Mouse (Mus musculus): ENCODE results near the gene Pex3.

The Pex3 gene

GRCm38 (mm10) chr10:13552646-13553497, at the start of gene Pex3, which contains the start of gene Adat2:
Gene Pex3, minus strand, starts transcription at chr10:13553142.
Gene Adat2, plus strand, starts transcription at chr10:13552894.
- peak; percentile 93 for DNase-seq

GRCm38 (mm10) chr10:13600926-13601325, 48.0 kb upstream of the Pex3 start:
- no peak for DNase-seq

GRCm38 (mm10) chr10:13597491-13597890, 44.5 kb upstream of the Pex3 start:
- no peak for DNase-seq

GRCm38 (mm10) chr10:13596866-13597265, 43.9 kb upstream of the Pex3 start:
- DNase-seq: no peak

- DNase-seq: peak; percentile 15
Measured at GRCm38 (mm10) chr10:13596073-13596472, 43.1 kb upstream of the Pex3 start.

GRCm38 (mm10) chr10:13593529-13593928, 40.6 kb upstream of the Pex3 start:
- no peak for DNase-seq

GRCm38 (mm10) chr10:13592196-13592595, 39.3 kb upstream of the Pex3 start:
- DNase-seq: no peak

GRCm38 (mm10) chr10:13587914-13588313, 35.0 kb upstream of the Pex3 start:
- DNase-seq: no peak

- DNase-seq: no peak
Measured at GRCm38 (mm10) chr10:13577123-13577522, 24.2 kb upstream of the Pex3 start.

- DNase-seq: no peak
Measured at GRCm38 (mm10) chr10:13572410-13572809, 19.5 kb upstream of the Pex3 start.

GRCm38 (mm10) chr10:13572003-13572402, 19.1 kb upstream of the Pex3 start:
- DNase-seq: no peak

- DNase-seq: no peak
Measured at GRCm38 (mm10) chr10:13570697-13571538, 18.0 kb upstream of the Pex3 start.

- peak; percentile 30 for DNase-seq
Measured at GRCm38 (mm10) chr10:13569818-13570217, 16.9 kb upstream of the Pex3 start.

GRCm38 (mm10) chr10:13566393-13566792, 13.5 kb upstream of the Pex3 start:
- DNase-seq: no peak

GRCm38 (mm10) chr10:13565080-13565448, 12.1 kb upstream of the Pex3 start:
- DNase-seq: no peak

GRCm38 (mm10) chr10:13564364-13565079, 11.6 kb upstream of the Pex3 start:
- peak; percentile 84 for DNase-seq

- DNase-seq: no peak
Measured at GRCm38 (mm10) chr10:13560014-13560674, 7.2 kb upstream of the Pex3 start.

- no peak for DNase-seq
Measured at GRCm38 (mm10) chr10:13554316-13554715, 1.4 kb upstream of the Pex3 start.

- no peak for DNase-seq
Measured at GRCm38 (mm10) chr10:13553498-13553985, 600 bp upstream of the Pex3 start.

GRCm38 (mm10) chr10:13541721-13542120, 11.2 kb downstream of the Pex3 start:
- DNase-seq: no peak

- no peak for DNase-seq
Measured at GRCm38 (mm10) chr10:13539769-13540333, 13.1 kb downstream of the Pex3 start.

- no peak for DNase-seq
Measured at GRCm38 (mm10) chr10:13536706-13537105, 16.2 kb downstream of the Pex3 start.
